Mouse (Mus musculus): Measurements from ENCODE around the gene Tma16.
A peak's percentile ranks its signal among the peaks of the same experiment; 100 is the strongest.

Tma16 gene

DNA sequence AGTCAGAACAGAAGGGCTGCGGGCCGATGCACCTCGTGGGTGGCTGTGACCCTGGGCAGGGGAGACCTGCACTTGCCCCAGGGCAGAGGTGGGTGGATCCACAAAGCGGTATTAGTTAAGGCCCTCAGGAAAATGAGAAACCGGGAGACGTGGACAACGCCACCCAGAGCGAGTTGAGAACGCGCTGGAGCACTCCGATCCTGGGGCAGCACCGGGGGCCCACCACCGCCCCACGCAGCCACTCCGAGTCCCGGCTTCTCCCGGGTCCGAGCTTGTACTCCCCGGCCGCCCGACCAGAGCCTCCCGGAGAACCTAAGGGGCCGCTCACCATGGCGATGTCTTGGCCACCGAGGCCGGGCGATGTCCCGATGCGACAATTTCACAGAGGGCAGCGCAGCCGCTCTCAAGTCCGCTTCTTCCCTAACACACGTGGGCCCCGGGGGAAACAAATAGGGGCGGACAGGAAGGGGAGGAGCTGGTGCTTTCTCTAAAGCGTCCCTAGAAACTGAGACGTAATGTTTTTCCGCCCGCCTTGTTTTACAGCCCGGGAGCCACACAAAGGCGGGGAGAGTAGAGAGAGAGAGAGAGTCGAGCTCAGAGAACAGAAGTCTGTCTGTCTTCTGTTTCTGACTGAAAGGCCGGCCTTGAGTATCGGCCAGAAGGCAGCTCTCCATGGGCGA is at the start of gene Tma16:
Gene Tma16 (minus strand): TSS at position 447 of the 680 bp plus-strand sequence.
- DNase-seq (ENCODE audit: low spot score) = peak; percentile 71

- no peak for DNase-seq (ENCODE audit: low spot score)
Observed at GRCm38 (mm10) chr8:66520576-66520975, 34.2 kb upstream of the Tma16 start.

DNA sequence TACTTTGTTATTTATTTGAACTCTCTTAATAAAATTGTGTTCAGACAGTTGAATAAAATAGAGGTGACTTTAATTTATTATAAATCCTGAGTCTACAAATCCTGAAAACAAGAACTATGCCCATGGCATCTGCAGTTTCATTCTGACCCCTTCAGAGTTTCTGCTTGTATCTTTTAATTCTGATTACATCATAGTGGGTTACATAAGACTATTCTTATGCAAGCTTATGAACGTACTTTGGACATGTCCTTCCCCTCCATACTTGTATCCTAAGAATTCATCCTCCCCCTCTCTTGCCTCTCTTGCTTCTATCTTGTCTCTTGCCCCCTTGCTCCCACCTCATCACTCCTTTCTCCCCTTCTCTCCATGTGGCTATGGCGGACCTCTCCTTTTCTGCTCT is 32.8 kb upstream of the Tma16 start:
- DNase-seq (ENCODE audit: low spot score) = no peak

- DNase-seq (ENCODE audit: low spot score) = no peak
Observed at GRCm38 (mm10) chr8:66511537-66511936, 25.2 kb upstream of the Tma16 start, which contains the start of gene Tktl2. Gene Tktl2 (plus strand): TSS chr8:66511756.

DNA sequence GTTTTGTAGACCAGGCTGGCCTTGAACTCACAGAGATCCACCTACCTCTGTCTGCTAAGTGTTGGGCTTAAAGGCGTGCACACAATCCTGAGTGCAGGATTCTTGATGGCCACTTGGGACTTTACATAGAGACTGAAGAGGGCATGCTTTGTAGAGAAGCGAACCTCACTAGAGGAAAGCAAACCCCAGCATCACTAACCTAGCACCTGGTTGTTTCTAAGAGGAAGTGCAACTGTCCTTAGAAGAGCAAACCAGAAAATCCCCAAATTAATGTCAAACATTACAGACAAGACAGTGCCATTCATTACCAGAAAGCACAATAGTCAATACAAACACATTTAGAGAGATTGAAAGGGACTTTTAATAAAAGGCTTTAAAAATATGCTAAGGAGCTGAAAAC is 17.1 kb upstream of the Tma16 start:
- no peak for DNase-seq (ENCODE audit: low spot score)

GRCm38 (mm10) chr8:66496998-66497577 is 10.8 kb upstream of the Tma16 start:
- peak; percentile 21 for DNase-seq (ENCODE audit: low spot score)

GRCm38 (mm10) chr8:66495726-66496125 is 9.4 kb upstream of the Tma16 start:
- DNase-seq (ENCODE audit: low spot score) = peak; percentile 75

DNA sequence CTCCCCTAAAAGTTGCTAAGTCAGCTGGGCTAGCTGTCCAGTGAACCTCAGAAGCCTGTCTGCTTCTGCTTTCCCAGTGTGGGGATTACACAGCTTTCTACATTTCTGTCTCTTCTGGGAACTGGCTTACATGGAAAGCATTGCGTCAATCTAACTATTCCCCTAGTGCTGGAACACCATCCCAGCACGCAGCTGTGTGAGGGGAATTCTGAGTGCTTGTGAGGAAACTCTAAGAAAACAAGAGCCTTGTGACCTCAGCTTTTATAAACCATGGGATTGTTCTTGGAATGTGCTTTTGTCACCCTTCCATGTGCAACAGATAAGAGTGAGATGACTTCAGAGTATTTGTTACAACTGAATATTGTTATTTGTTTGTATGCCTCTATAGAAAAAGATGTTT is 8.2 kb upstream of the Tma16 start:
- DNase-seq (ENCODE audit: low spot score) = no peak

DNA sequence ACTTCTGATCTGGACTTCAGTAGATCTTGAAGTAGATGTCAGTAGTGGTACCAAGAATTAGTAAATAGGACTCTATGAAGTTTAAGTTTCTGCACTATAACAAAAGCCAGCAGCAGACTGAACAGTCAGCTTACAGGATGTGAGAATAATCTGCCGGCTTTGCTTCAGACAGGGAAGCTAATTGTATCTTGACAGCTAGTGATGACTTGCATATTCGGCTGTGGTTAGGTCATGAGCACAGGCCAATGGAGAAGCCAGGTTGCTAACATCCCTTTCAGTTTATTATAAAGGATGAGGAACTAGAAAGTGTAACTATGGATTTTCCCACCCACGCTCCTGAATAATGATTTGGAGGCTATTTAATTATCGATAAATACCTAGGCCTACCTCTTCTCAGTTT is 4.3 kb upstream of the Tma16 start:
- no peak for DNase-seq (ENCODE audit: low spot score)

DNA sequence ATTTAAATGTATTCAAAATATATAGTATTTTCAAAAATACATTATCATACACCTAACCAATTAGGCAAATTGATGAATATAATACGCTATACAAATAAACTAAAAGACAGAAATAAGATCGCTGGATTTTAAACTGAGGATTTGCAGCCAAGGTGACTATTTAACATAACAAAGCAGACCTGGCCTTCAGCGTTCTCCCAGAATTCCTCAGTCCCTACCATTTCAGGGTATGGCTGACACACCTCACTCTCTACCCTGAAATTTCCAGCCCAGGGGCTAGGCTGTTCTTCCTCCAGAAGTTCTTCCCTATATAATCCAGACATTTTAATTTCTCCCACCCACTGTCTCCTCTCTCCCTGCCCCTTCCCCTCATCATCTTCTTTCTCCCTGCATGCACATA is 2.2 kb upstream of the Tma16 start:
- DNase-seq (ENCODE audit: low spot score) = no peak

DNA sequence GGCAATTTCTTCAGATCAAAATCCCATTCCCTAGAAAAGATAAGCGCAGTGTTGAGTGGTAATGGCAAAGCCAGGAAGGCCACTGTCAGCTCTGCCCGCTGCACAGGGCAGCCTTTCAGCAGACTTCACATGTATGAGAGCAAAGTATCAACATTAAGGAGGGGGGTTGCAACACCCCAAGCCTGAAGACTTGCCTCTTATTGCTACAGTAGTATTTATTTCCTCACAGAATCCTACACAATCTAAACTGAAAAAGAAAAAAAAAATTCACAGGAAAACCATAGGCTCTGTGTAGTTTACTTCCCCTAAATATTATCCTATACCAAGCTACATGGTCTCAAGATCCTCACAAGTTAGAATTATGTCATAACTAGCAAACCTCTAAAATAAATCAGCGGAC is 9.4 kb downstream of the Tma16 start:
- no peak for DNase-seq (ENCODE audit: low spot score)

- DNase-seq (ENCODE audit: low spot score) = no peak
Observed at GRCm38 (mm10) chr8:66469821-66470220, 16.5 kb downstream of the Tma16 start.

GRCm38 (mm10) chr8:66457057-66457456 is 29.3 kb downstream of the Tma16 start:
- DNase-seq (ENCODE audit: low spot score) = no peak

- peak; percentile 34 for DNase-seq (ENCODE audit: low spot score)
Observed at GRCm38 (mm10) chr8:66450691-66451090, 35.6 kb downstream of the Tma16 start.

DNA sequence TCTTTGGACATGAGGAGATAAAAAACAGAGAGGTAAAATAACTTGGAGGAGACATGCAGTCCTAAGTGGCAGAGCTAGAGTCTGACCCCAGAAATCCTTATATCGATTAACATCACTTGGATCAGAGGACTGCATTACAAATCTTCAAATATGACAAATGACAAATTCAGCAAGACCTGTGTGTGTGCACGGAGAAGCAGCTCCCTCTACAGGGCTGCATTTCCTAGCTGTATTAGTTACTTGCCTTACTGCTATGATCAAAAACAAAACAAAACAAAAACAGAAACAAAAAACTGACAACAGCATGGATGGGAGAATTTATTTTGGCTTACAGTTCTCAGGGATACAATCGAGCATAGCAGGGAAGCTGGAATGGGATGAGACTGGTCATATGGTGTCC is 41.0 kb downstream of the Tma16 start:
- no peak for DNase-seq (ENCODE audit: low spot score)

DNA sequence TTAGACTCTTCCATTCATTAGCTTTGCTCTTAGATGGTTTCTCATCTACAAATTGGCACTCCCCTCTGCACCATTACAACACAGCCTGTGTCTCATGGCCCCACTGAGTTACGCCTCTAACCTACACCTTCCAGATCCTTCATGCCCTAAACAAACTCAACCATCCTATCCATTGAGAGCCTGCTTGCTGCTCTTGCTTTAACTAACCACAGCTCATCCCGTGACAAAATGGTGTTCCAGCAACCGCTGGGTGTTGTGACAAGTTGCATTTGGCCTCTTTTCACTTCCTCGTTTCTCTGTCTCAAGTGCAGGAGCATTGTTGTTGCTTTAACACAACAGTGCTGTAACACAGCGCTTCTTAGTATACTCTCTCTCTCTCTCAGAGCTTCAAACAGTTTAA is 42.2 kb downstream of the Tma16 start:
- DNase-seq (ENCODE audit: low spot score) = no peak

DNA sequence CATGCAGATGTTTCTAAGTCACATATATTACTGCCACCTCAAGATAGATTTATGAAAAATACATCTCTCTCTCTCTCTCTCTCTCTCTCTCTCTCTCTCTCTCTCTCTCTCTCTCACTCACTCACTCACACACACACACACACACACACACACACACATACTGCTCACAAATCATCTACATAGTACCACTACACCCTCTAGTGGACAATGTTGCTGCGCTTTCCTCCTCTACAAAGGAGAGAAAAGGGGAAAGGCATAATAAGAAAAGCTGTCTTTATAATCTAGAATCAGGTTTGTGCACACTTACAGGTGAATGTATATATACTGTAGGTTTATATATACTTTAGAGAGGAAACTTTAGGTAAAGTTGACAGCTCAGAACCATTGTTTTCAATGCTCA is 43.6 kb downstream of the Tma16 start:
- peak; percentile 5 for DNase-seq (ENCODE audit: low spot score)

GRCm38 (mm10) chr8:66441123-66441522 is 45.2 kb downstream of the Tma16 start:
- no peak for DNase-seq (ENCODE audit: low spot score)

- DNase-seq (ENCODE audit: low spot score) = peak; percentile 7
Observed at GRCm38 (mm10) chr8:66438468-66438867, 47.9 kb downstream of the Tma16 start.

DNA sequence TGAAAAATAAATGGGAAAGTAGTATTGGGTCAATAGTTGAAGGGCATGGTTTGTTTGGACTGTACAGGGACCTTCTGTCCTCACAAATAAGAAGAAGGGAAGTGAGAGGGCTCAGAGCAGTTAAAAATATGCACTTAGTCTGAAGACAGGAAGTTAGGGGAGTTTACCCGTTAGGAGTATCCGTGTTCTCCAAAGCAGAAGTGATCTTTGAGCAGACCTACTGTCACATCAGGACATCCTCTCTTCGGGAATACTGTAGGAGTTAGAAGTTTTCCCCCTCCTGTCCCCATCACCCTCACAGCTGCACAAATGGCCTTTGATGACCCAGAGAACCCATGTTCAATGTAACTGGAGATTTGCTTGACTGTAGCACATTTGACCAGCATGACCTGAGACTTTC is 48.4 kb downstream of the Tma16 start:
- DNase-seq (ENCODE audit: low spot score) = no peak

DNA sequence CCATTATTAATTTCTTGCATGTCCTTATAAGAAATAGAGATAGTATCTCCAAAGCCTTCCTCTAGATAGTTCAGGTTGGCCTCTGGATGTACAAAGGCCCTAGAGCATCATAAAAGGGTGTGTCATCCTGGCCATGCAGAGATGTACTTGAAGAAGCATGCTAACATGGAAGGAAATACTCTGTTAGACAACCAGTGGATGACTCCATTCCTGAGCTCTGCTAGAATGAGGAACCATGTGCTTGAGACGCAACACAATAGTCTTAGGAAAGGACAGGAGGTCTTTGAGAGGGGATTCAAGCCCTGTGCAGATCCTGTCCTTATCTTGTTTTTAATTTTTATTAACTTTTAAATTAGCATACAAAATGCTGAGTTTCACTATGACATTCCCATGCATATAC is 49.5 kb downstream of the Tma16 start:
- no peak for DNase-seq (ENCODE audit: low spot score)

GRCm38 (mm10) chr8:66433577-66433976 is 52.8 kb downstream of the Tma16 start:
- DNase-seq (ENCODE audit: low spot score) = no peak

DNA sequence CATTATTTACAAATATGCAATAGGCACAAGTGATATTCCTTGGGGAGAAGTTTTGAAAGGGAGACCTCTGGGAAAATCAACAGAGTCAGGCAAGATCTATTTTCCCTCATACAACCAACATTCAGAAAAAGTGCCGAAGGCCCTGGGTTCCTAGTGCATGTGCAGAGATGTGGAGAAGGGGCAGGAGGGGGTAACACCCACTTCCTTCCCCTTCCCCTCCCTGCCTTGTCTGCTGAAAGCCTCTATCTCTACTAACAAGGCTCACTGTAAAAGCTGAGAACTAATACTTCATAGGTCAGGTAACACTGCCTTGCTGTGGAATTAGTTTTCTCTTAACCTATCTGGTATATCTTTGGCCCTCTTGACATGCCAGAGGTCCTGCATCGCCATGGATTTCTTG is 55.7 kb downstream of the Tma16 start:
- DNase-seq (ENCODE audit: low spot score) = no peak

Data from urinary bladder, postnatal 14 days (tissue).